Mouse (Mus musculus) layer of hippocampus, adult 9-11 months (tissue): ENCODE measurements around the gene Adcy10.

ENCODE experiments used
- DNase-seq: peaks from one replicate; pipeline ENCODE4 v3.0.0; 2022

Gene Adcy10

GRCm38 (mm10) chr1:165605108-165605507 is 120.1 kb downstream of the Adcy10 start:
- DNase-seq = no peak

- no peak for DNase-seq
Measured at GRCm38 (mm10) chr1:165605774-165606173, 120.8 kb downstream of the Adcy10 start.

DNA sequence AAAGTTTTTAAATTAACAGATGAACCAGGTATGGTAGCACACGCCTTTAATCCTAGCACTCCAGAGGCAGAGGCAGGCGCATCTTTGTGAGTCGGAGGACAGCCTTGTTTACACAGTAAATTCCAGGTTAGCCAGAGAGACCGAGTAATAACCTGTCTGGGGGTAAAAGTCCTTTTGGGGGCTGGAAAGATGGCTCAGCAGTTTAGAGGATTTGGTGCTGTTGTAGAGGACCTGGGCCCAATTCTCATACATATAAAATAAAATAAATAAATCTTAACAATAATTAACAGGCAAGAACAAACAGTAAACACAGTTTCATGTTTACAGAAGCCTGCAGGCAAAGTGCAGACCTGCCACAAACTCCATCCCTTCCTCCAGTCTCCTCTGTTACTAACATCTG is 123.9 kb downstream of the Adcy10 start:
- DNase-seq = no peak

DNA sequence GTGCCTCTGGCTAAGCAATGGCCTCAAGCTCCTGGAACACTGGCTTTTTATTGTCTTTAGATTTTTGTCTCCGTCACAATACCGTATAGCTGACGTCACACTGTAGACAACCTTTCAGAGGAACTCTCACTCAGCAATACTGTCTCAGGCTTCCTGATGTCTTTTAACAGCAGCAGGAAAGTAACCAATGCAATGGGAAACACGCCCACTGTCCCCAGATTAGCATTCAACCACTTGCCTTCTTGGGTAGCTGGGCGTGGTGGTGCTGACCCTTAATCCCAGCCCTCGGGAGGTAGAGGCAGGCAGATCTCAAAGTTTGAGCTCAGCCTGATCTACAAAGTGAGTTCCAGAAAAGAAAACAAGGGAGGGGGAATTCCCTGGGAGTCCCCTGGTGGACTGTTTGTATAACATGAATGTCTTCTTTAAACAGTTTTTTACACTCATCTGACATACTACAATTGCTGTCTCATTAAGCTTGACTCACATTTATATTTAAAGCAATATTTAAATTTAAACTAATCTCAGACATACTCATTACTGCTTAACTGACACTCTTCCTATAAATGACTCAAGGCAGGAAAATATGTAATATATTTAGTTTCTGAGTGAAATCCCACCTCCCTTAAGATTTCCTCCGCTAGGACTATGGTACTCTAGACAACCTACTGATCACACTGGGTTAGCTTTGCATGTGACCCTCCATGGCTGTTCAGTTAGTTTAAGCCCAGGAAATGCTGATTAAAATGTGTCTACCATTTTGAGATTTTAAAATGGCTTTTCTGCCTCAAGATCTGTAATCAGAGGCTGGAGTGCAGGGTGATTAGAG is 124.7 kb downstream of the Adcy10 start:
- DNase-seq = no peak

GRCm38 (mm10) chr1:165610321-165610999 is 125.5 kb downstream of the Adcy10 start:
- DNase-seq = peak; percentile 56

- no peak for DNase-seq
Measured at GRCm38 (mm10) chr1:165612714-165613113, 127.7 kb downstream of the Adcy10 start.

GRCm38 (mm10) chr1:165613926-165614325 is 128.9 kb downstream of the Adcy10 start:
- no peak for DNase-seq

DNA sequence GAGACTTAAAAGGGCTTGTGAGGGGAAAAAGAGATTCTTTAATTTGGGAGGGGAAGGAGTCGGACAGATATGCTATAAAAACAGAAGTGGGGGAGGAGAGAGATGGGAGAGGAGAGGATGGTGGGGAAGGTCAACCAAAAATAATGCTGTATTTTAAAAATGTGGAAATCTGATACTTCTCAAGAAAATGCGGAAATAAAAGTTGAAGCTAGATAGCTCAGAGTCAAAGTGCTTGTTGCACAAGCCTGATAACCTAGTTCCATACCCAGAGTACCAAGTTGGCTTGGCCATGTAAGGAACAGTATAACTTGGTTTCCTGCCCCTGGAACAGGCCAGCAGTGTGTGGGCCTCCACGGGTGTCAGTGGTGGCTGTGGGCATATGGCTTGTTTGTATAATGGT is 129.8 kb downstream of the Adcy10 start:
- DNase-seq = no peak

GRCm38 (mm10) chr1:165616652-165617051 is 131.7 kb downstream of the Adcy10 start:
- DNase-seq = no peak

- DNase-seq = no peak
Measured at GRCm38 (mm10) chr1:165617166-165617891, 132.3 kb downstream of the Adcy10 start.

DNA sequence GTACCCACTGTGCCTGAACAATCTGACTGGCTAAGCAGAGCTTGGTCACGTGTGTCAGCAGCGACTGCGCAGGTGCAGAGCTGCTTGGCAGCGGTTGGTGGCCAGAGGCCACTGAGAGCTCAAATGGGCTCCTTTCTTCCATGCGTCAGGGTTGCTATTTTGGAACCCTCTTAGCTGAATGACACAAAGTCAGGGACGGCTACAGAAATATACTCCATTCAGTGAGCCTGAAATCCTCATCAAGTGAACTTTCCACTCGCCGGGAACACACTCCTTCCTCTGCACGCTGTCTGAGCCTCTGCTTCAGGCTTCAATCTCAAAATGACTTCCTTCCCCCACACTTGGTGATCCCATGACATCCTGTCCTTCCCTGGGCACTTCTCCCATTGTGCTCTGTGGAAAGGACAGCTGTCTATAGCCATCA is 133.2 kb downstream of the Adcy10 start:
- DNase-seq = peak; percentile 46

- no peak for DNase-seq
Measured at GRCm38 (mm10) chr1:165625058-165625457, 140.1 kb downstream of the Adcy10 start.

- no peak for DNase-seq
Measured at GRCm38 (mm10) chr1:165625896-165626295, 140.9 kb downstream of the Adcy10 start.
